Mouse (Mus musculus) intestine, embryonic 14.5 days (tissue): ENCODE results near the gene Smc3. TPM values are rescaled to one million over a fixed set of nuclear protein-coding genes. Genes with fewer than 3 reads are reported as not detected.

ENCODE experiments used
- ATAC-seq: fragments of 200-750 bp; cut with Nextera tagmentation; replicated peaks from 2 replicates; pipeline ENCODE4 v1.8.0; 2017; ENCODE audit warnings: low read depth, moderate number of reproducible peaks, moderate TSS enrichment, moderate library complexity; ENCODE audit not compliant: low FRiP score, low TSS enrichment
- DNase-seq: peaks from one replicate; pipeline ENCODE4 v3.0.0-alpha.2; 2018; ENCODE audit warnings: low spot score
- H3K27ac ChIP-seq: fragments of 300-500 bp; sonication (generic); 2 replicates; pipeline ENCODE4 v1.5.1; 2014; ENCODE audit warnings: low read depth, mild to moderate bottlenecking, control low read depth
- H3K27me3 ChIP-seq: fragments of 300-500 bp; sonication (generic); replicated peaks from 2 replicates; pipeline ENCODE4 v1.6.1; 2014; ENCODE audit warnings: low read length, control low read depth; ENCODE audit not compliant: control insufficient read depth, insufficient read depth
- H3K36me3 ChIP-seq: fragments of 300-500 bp; sonication (generic); 2 replicates; pipeline ENCODE4 v1.6.1; 2014; ENCODE audit warnings: low read length, control low read depth; ENCODE audit not compliant: control insufficient read depth, insufficient read depth
- H3K4me1 ChIP-seq: fragments of 300-500 bp; sonication (generic); replicated peaks from 2 replicates; pipeline ENCODE4 v1.6.1; 2014; ENCODE audit warnings: low read length, control low read depth, mixed read lengths; ENCODE audit not compliant: control insufficient read depth, insufficient read depth
- H3K4me2 ChIP-seq: fragments of 300-500 bp; sonication (generic); 2 replicates; pipeline ENCODE4 v1.6.1; 2014; ENCODE audit warnings: low read length
- H3K4me3 ChIP-seq: fragments of 300-500 bp; sonication (generic); 2 replicates; pipeline ENCODE4 v1.5.1; 2014; ENCODE audit warnings: low read depth, low read length, control low read depth, mixed read lengths
- H3K9ac ChIP-seq: fragments of 300-500 bp; sonication (generic); 2 replicates; pipeline ENCODE4 v1.6.1; 2014; ENCODE audit warnings: mild to moderate bottlenecking, low read length
- H3K9me3 ChIP-seq: fragments of 300-500 bp; sonication (generic); 2 replicates; pipeline ENCODE4 v1.6.1; 2016; ENCODE audit warnings: low read length, control low read depth; ENCODE audit not compliant: control insufficient read depth
- WGBS: fragments of 180-500 bp; shearing (Covaris S2); extraction: QIAGEN DNeasy Blood & Tissue Kit; methylation state at CpG from one replicate; pipeline ENCODE4 v1.1.7; 2014; 5-methylcytosine and 5-hydroxymethylcytosine counted together
- polyA plus RNA-seq: library from polyadenylated mRNA; unstranded; fragments of >200 nt; fragmentation: Nextera tagmentation; extraction: Ambion mirVana; gene quantifications from 2 replicates; pipeline ENCODE4 v1.2.1, GENCODE M21; 2014

The Smc3 gene
- polyA plus RNA-seq = 65.6 and 75.1 TPM in 2 replicates

DNA sequence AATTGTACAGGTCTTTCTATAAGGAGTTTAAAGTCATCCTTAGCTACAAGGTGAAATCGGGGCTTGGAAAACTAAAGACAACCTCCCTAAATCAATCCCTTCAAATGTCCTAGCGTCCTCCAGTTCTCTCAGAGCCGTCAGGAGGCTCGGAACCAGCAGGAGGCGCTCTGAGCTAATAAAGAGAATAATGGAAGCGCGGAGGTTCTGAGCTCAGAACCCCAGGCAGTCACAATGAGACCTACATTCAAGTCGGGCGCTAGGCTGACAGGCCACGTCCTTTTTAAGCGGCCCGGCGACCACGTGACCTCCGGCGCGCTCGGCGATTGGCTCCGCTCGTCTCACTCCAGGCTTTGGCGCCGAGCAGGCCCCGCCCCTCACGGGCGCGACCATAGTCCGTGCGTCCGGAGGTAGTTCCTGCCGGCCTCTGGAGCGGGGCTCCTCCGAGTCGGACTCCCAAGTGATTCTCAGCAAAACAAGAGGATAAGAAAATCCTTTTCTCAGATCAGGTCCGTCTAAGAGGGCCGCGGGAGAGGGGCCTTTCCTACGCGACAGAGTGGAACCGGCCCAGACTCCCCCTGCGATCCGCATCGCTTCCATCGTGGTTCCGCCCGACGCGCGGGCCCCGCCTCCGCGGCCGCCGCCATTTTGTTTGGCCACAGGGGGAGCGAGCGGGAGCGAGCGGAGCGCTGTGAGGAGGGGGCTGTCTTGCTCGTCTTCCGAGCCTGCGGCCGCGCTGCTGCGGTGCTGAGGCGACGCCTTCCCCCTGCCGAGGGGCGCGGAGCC is at the start of gene Smc3:
Smc3 (plus strand) TSS at position 642 of the 783 bp plus-strand sequence.
- Histone ChIP-seq H3K9ac (peak within 1 kb of the TSS; percentile 93), H3K4me1 (peaks cover 12% of the 10 kb centered on the region; the same call in 1 of the 2 replicates), H3K36me3 (peaks cover 11% of the 10 kb centered on the region), H3K4me2 (peak within 1 kb of the TSS; percentile 98), H3K4me3 (peak within 1 kb of the TSS; percentile 92), H3K27ac (peak within 1 kb of the TSS; percentile 95), H3K27me3 (no peaks in the 10 kb centered on the region), H3K9me3 (no peaks in the 10 kb centered on the region)
- under 1% methylated on average over 66 of the region's 70 CpGs for WGBS
- ATAC-seq (peak; percentile 98), DNase-seq (peak; percentile 99)

DNA sequence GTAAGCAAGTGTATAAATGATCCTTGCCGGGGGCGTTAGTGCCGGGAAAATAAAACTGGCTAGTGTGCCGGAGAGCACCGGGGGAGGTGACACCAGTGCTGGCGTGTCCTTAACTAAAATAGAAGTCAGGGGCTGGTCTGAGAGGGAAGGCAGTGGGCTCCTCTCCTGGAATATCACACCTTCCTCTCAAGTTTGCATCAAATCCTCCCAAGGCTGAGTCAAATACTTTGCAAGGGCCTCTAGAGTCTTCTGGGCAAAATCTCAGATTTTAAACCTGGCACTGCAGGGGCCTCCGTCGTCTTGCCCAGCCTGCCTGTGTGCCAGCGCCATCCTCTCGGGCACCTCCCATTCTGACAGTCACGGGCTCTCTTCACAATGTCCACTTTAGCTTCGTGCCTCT is 49.2 kb upstream of the Smc3 start:
- 72% methylated on average over 12 of the region's 12 CpGs for WGBS
- H3K27me3 ChIP-seq = no peaks in the 10 kb centered on the region
- H3K4me1 ChIP-seq = peaks cover 9% of the 10 kb centered on the region
- H3K9me3 ChIP-seq = no peaks in the 10 kb centered on the region
- H3K4me3 ChIP-seq = no peak overlapping the region
- ATAC-seq (no peak), DNase-seq (no peak)
- H3K27ac ChIP-seq = no peak overlapping the region
- H3K4me2 ChIP-seq = no peak overlapping the region
- H3K9ac ChIP-seq = no peak overlapping the region
- no peaks in the 10 kb centered on the region for H3K36me3 ChIP-seq

DNA sequence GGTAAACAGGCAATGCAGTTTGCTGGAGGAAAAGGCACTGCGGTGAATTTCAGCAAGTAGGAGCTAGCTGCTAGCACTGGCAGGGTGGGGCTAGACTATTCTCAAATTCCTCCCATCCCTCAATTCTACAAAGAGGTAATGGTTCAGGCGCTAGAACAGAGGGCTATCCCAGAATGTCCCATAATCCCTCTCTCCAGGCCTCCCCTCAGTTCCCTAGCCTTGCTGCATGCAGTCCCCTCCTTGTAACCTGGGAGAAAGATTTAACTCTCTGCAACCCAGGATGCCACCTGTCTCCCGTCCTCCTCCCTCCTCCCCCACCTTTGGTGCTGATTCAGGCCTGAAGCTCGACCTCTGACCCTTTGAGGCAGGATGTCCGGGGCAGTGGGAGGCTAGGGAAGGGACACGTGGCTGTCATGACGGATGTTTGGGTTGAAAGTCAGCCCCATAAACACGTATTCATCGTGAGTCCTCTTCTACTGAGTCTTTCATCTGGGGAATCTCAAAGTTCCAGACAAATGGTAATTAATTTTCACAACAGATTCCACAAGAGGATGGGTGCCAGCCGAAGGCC is 47.9 kb upstream of the Smc3 start:
- ATAC-seq (no peak), DNase-seq (no peak)
- 20% methylated on average over 10 of the region's 10 CpGs for WGBS
- Histone ChIP-seq H3K4me3 (no peak overlapping the region), H3K4me1 (peaks cover 9% of the 10 kb centered on the region), H3K9me3 (no peaks in the 10 kb centered on the region), H3K36me3 (no peaks in the 10 kb centered on the region), H3K27me3 (no peaks in the 10 kb centered on the region), H3K4me2 (no peak overlapping the region), H3K9ac (no peak overlapping the region), H3K27ac (no peak overlapping the region)

DNA sequence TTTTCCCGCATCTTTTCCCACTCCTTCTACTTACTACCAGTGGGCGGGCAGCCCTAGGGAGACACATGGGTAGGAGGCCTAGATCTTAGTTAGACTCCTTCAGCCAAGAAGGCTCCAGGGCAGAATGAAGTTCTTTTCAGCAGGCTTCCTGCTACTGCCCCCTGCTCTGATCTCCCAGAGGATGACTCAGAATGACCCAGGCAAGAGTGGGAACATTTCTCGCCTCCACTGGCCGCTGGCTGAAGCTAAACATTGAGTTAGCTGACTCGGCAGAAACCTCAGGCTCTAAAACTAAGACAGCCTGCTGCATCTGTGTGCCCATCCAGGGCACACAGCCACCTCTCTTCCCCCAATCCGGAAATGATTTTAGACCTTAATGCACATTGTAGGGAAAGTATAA is 47.4 kb upstream of the Smc3 start:
- H3K27ac ChIP-seq = no peak overlapping the region
- no peak overlapping the region for H3K9ac ChIP-seq
- no peak overlapping the region for H3K4me3 ChIP-seq
- ATAC-seq (no peak), DNase-seq (no peak)
- no peaks in the 10 kb centered on the region for H3K9me3 ChIP-seq
- H3K4me1 ChIP-seq = peaks cover 9% of the 10 kb centered on the region
- no peak overlapping the region for H3K4me2 ChIP-seq
- H3K27me3 ChIP-seq = no peaks in the 10 kb centered on the region
- WGBS = 31% methylated on average over 6 of the region's 6 CpGs
- no peaks in the 10 kb centered on the region for H3K36me3 ChIP-seq

DNA sequence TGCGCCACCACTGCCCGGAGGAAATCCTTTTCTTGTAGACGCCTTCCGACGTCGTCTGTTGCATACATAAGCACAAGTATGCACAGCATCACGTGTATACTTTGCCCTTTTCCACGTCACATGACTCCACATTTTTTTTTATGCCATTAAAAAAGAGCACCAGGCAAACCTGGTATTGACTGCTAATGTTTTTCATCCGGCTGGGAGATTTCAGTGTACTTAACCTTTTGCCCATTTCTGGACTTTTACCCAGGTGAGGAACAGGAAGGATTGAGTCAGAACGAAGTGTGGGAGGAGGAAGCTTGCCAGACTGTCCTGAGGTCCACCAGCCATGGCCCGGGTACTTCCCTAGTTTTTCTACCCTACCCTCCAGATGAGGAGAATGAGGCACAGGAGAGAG is 45.8 kb upstream of the Smc3 start:
- ATAC-seq = no peak
- Histone ChIP-seq H3K4me3 (no peak overlapping the region), H3K4me1 (peaks cover 9% of the 10 kb centered on the region), H3K27me3 (no peaks in the 10 kb centered on the region), H3K4me2 (no peak overlapping the region), H3K36me3 (no peaks in the 10 kb centered on the region), H3K9ac (no peak overlapping the region), H3K27ac (no peak overlapping the region), H3K9me3 (no peaks in the 10 kb centered on the region)
- 82% methylated on average over 11 of the region's 11 CpGs for WGBS
- no peak for DNase-seq

DNA sequence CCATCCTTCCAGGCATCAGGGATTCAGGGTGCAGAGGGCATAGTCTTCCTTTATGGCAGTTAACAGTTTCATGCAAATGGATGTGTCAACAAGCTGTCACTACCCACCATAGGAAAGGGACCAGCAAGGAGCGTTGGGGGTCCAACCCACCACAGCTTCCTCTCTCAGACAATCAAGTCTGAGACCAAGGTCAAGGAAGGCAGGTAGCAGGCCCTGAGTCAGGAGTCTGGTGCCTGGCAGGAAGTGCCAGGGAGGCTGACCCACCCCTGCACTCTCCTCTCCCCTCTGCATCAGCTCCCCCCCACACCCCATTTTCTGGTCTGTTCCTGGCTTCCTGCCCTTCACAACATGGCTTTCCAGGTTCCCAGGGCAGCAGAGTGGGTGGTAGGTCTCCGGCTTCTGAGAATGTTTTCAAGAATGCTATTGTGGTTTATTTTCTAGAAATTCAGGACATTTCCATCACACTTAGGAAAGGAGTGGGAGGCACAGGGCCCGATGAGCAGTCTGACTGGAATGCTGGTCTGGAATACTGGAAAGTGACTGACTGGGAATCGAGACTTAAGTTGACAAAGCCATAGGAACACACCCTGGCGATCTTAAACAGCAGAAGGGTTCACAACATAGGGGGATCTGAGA is 45.1 kb upstream of the Smc3 start:
- H3K4me2 ChIP-seq = no peak overlapping the region
- H3K27ac ChIP-seq = no peak overlapping the region
- ATAC-seq = no peak

DNA sequence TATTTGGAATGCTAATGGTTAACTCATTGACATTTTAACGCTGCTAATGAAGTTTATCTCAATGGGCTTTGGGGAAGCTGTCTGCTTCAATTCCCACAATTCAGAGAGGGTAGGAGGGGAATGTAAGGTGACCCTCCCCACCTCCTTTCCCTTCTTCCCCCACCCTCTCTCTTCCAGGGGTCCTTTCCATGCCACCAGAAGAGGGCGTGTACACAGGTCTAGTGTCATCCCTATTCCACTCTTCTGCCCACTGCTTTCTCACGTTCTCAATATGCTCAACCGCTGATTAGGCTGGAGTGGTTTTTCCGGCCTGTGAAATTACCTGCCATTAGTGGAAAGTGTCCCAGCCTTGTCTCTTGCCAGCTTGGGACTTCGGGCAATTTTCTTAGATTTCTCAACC is 43.4 kb upstream of the Smc3 start:
- H3K4me3 ChIP-seq = no peak overlapping the region
- H3K9ac ChIP-seq = no peak overlapping the region
- no peaks in the 10 kb centered on the region for H3K27me3 ChIP-seq
- H3K4me2 ChIP-seq = peak overlapping the region; percentile 35
- H3K36me3 ChIP-seq = no peaks in the 10 kb centered on the region
- WGBS = 25% methylated on average over 6 of the region's 6 CpGs
- ATAC-seq = no peak
- DNase-seq = no peak
- no peaks in the 10 kb centered on the region for H3K9me3 ChIP-seq
- H3K27ac ChIP-seq = no peak overlapping the region
- peaks cover 9% of the 10 kb centered on the region for H3K4me1 ChIP-seq

More for the DNA sequence above, 45.1 kb upstream of the Smc3 start:
- Histone ChIP-seq H3K9ac (no peak overlapping the region), H3K27me3 (no peaks in the 10 kb centered on the region), H3K4me3 (no peak overlapping the region), H3K36me3 (no peaks in the 10 kb centered on the region), H3K4me1 (peaks cover 9% of the 10 kb centered on the region), H3K9me3 (no peaks in the 10 kb centered on the region)
- DNase-seq = no peak
- WGBS = 63% methylated on average over 5 of the region's 5 CpGs

DNA sequence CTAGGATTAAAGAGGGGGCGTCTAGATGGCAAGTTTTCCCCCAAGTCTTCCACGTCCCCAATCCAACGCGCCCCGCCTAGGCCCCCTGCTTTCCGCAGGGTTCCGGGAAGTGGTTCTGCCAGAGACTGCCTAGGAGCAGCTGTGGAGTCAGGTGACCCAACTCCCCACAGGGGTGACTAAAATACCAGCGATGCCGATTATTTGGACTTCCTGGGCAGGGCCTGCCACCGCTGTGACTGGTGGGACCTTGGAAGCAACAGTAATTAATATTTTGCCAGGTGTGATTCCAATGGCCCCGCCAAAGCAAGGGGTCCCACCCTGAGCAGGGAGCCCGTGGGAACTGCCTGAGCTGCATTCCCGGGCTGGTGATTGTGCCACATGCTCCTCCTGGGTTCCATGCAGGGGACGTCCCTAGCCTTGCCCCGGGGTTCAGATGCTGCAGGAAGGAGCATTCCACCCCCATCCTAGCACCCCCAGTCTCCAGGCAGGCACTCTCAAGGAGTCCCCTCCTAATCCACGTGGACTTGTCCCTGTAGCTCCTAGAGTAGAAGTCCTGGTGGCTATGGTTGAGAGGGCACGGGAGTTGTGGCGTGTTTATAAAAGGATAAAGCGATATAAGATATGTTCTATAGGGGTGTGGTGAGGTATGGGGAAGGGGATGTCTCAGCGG is 42.8 kb upstream of the Smc3 start:
- no peak for DNase-seq
- no peak overlapping the region for H3K4me3 ChIP-seq
- H3K36me3 ChIP-seq = no peaks in the 10 kb centered on the region
- no peak for ATAC-seq
- no peaks in the 10 kb centered on the region for H3K9me3 ChIP-seq
- 22% methylated on average over 20 of the region's 20 CpGs for WGBS
- peak overlapping the region; percentile 35 for H3K4me2 ChIP-seq
- H3K27me3 ChIP-seq = no peaks in the 10 kb centered on the region
- H3K9ac ChIP-seq = no peak overlapping the region
- H3K27ac ChIP-seq = no peak overlapping the region
- peaks cover 6% of the 10 kb centered on the region for H3K4me1 ChIP-seq
